Mouse (Mus musculus) left cerebral cortex, adult 18-20 months (tissue): ENCODE data around the gene Defb26. TPM values are rescaled to one million over a fixed set of nuclear protein-coding genes. Genes with fewer than 3 reads are reported as not detected.

Experiments used
- DNase-seq, 2 experiments: peaks; one replicate each; pipeline ENCODE4 v3.0.0; 2021 to 2022; ENCODE audit warnings: low spot score in 2 of 2, mixed read lengths in 1 of 2
- long read RNA-seq, 2 experiments: library from polyadenylated mRNA; stranded (forward); transcript quantifications; one replicate each; pipeline ENCODE4 v2.0.0; 2021
- total RNA-seq, 2 experiments: library from RNA; stranded (reverse); gene quantifications; 2 replicates each; pipeline ENCODE4 v1.2.3; 2021

Defb26 gene
- not detected for total RNA-seq
- long read RNA-seq, experiment 1: 0 reads
- long read RNA-seq, experiment 2: 0 reads

DNA sequence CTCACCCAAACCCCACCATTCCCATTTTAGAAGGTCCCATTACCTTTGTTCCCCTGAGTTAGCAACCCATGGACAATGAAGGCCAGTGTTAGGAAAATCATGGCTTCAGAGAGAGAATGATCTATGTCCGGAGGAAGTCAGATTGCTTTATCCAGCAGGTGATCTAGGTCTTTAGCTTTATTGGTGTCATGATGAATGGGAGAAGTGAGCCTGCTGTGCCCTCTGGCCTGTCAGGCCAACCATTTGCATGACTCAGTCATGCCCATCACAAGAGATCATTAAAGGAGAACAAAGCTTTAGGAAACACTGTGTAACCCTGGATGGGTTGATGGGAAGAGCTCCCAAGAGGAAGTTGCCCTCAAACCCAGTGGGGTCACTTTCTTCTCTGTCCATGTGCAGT, at the start of gene Defb26:
Gene Defb26 (minus strand): TSS at position 101 of the 400 bp plus-strand sequence.
- DNase-seq: no peak

DNA sequence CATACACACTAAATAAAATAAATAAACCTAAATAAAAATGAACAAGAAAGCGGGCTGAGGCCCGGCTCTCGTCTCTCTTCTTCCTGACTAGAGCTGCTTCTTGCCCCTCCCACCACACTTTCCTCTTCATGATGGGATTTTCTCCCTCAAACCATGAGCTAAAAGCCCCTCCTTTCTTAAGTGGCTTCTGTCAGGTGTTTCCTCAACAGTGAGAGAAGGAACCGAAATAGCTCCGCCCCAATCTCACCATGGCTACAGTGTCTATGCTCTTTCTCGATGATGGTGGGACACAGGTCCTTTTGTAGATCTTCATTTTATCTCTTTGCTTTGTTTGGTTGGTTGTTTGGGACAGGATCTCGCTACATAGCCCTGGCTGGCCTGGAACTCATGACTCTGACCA, 45.2 kb upstream of the Defb26 start:
- DNase-seq: no peak

DNA sequence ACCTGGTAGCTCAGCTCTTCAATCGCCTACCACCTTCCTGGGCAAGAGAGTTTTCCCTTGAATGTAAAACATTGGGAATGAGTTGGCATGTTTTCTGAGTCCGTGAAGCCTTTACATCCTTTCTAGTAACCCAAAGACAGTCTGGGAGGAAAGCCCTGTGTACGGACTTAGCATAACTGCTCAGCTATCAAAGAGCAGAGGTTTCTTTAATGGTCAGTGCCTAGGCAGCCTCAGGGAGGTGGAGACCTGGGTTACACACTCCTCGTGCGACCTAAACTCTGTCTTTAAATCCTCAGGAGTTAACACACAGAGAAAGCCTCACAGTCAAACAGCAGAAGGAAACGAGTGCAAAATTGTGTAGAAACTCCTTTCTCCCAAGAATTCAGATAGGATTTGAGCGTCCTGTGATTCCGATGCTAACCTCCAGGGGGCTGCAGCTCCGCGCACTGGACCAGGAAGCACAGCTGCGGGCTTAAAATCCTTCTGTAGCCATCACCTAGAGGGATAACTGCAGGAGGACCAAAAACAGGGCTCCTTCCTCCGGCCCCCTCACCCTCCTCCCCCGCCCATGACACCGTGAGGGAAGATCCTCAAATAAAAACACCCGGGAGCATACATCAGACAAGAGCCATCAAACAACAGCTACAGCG, 42.4 kb upstream of the Defb26 start:
- DNase-seq: peak; percentile 75 to 78

DNA sequence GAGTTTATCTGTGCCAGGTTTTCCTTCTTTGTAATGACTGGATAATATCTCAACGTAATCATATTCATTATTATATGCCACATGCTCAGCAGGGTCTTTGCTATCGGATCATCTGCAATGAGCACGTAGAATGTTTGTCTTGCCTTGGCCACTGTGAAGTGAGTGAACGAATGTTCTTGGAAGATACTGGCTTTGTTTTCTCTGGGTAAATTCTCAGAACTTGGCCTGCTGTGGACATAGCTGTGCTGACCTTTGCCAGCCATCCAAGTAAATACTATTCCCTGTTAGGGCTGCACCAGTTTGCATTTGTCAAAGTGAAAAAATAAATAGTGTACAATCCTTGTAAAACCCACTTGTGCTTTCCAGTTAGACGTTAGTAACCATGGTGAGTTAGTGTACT, 36.6 kb upstream of the Defb26 start:
- no peak for DNase-seq

DNA sequence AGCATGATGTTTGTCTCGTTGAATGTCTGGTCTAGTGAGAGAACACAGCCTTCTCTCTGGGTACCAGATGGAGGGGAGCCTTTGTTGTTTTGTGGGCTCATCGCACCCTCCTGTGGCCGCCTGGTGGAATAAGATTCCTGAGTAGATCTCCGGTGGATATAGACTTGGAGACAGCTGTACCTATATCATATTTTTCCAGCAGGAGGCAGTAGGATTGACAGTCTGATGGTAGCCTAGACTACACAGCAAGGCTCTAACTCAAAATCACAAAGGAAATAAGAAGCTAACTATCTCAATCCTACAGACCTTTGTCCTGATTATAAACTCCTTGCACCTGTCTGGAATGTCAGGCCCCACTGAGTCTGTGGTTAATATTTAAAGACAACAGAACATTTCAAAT, 33.2 kb upstream of the Defb26 start:
- peak; percentile 47 to 69 for DNase-seq

DNA sequence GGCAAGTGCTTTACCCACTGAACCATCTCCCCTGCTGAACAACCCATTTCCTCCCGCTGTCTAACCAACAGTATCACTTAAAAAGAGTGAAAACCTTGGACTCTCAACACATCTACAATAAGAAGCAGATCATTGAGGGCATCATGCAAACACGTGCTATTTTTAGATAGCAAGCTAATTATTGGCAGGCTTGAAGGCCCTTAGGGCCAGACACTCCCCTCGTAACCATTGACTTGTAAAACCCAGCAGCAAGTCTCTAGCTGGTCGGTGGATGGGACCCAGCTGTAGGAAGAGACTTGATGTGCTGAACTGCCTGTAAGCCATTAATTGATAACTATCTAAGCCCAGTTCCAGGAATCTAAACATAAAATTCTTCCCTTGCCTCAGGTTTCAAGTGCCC, 32.0 kb upstream of the Defb26 start:
- DNase-seq: no peak

DNA sequence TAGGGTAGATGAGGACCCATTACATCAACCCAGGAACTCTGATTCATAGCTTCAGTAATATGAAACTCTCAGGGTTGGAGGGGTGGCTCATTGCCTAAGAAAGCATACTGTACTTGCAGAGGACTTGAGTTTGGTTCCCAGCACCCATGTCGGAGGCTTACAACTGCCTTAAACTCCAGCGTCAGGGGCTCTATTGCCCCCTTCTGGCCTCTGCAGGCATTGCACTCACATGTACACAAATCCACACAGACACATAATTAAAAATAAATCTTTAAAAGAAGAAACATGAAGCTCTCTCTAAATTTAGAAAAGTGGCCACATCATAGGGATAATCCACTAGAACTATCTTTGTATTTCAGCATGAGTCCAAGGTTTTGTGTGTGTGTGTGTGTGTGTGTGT, 31.4 kb upstream of the Defb26 start:
- no peak for DNase-seq

DNA sequence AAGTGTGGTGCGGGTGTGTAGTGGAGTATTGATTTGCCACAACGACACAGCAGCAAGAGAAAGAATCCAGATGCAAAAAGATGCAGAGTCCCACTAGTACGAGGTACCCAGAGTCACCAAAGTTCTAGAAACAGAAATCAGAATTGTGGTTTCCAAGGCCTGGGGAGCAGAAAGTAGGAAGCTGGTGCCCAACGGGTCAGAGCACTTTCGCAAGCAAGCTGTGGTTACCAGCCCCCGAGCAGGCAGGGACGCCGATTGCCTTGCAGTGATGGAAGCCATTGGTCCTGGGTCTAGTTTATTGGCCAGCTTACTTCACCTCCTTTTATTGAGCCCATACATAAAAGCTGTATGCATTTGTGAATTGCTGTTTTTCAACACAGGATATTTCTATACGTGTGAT, 30.5 kb upstream of the Defb26 start:
- DNase-seq: no peak

DNA sequence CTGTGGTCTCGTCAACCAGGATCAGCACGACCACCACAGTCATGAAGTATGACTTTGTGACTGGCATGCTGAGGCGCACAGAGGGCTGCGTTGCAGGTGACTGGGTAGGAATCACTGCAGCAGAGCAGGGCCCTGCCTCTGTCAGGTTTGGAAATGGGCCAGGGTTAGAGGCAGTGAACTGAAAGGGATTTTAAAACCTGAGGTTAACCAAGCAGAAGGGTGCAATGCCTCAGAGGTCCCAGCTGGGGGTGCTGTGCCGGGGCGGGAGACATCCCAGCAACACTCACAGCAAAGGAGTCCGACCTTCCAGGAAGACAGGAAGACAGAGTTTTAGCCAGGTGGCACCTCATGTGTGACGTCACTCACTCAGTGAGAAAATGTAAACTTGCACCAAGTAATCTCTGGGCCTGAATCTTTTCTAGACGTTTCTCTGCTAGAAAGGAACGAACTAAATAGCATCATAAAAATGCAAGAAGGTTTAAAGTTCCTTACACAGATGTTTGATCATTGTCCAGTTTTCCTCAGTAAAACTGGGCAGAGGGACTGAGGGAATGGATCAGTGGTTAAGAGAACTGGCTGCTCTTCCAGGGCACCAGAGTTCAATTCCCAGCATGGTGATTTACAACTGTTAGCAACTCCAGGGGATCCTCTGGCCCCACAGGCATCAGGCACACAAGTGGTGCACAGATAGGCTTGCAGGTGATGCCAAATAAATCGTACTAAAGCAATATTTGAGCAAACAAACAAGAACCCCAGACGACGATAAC, 28.6 kb upstream of the Defb26 start, which contains the start of gene Defb29:
Gene Defb29 (minus strand): TSS at position 155 of the 767 bp plus-strand sequence.
- no peak for DNase-seq

DNA sequence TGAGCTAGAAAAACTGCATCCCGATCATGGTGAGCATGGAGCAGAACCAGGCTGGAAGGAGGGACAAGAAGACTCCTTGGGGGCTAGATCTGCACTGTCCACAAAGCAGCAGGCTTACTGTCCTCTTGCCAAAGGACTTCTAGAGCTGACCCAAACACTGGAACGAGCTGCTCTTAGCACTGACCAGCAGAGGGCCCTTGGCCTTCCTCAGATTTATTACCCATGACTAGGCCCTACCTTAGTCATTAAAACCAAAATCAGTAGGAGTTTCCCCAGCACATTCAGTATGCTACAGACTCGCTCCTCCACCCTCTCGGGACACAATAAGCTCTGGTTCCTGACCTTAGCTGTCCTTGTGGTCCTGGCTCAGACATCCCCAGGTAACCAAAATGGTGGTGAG, 6.5 kb upstream of the Defb26 start, which contains the start of gene Defb28:
Gene Defb28 (plus strand): TSS at position 275 of the 400 bp plus-strand sequence.
- no peak for DNase-seq

DNA sequence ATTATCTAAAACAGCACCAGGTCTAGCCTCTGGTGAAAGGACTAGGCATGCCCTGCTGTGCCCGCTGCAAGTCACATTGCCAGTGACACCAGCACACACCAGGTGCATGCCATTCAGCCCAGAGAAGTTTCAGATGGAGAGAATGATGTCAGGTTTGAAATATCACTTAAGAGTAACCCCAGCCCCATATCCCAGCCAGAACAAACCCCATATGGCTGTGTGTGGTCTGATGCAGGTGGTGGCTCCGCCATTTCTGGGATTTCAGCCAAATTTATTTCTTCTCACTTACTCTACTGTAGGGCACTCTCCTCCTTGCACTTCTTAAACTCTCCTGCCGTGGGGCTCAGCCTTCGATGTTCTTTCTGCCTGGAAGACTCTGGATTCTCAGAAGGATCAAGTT, 4.6 kb upstream of the Defb26 start:
- no peak for DNase-seq

DNA sequence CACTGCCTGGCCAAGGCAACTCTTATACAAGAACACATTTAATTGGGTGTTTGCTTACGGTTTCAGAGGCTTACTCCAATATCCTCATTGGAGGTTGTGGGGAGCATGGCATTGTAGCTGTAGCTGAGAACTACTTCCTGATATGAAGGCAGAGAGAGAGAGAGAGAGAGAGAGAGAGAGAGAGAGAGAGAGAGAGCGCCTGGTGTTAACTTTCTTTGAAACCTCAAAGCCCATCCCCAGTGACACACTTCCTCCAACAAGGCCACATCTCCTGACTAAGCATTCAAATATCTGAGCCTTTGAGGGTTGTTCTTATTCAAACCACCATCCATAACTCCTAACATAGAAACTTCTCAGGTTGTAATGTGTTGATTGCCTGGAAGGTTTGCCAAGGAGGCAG, 7.5 kb downstream of the Defb26 start:
- DNase-seq: no peak

DNA sequence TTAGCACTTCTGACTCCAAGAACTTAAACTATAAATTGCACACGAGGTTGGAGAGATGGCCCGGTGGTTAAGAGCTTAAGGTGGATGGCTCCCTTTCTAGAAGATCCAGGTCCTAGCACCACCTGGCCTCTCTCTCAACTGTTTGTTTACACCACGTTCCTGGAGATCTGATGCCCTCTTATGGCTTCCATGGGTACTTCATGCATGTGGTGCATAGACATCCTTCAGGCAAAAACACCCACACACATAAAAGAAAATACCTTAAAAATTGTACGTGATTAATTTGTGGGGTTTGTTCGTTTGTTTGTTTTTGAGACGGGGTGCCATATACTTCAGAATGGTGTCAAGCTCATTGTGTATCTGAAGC, 10.6 kb downstream of the Defb26 start:
- DNase-seq: no peak

DNA sequence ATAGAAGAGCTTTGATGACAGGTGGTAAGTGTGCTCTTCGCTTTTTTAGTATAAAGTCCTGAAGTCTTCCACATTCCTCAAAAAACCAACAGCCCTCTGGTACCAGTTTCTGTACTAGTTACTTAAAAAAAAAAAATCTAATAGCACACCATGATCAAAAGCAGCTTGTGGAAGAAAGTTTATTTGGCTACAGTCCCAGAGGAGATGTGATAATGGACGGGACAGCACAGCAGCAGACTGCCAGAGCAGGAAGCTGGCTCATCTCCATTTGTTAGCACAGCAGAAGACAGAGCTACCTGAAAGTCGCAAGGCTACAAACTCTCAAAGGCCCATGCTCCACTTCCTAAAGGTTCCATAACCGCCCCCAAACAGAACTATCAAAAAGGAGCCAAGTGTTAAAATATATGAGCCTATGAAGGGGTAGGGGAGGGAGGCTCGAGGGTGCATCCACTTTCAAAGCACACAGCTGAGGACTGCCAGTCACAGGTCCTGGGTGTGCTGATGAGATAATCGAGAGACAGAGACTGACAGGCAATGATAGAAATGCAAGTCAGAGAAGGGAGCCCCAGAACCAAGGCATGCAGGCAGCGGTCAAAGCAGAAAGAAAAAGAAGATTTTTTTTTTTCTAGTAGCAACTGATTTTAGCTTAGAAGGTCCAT, 11.2 kb downstream of the Defb26 start:
- DNase-seq: no peak

DNA sequence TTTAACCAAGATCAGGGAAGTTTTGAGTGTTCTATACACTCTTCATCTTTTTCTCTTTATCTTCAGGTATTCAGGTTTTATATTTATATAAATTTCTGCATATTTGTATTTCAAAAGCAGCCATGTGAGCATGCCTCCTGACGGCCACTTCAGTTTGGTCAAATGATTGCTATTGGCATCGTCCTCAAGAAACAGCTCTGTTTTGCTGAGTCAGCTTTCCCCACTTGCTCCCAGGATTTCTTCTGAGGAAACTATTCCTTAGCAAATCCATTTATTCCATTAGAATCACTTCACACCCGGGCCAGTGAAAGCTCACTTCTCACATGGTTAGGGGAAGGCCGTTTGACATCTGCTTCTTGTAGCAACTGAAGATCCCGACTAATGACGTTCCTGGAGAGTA, 13.5 kb downstream of the Defb26 start:
- DNase-seq: no peak

DNA sequence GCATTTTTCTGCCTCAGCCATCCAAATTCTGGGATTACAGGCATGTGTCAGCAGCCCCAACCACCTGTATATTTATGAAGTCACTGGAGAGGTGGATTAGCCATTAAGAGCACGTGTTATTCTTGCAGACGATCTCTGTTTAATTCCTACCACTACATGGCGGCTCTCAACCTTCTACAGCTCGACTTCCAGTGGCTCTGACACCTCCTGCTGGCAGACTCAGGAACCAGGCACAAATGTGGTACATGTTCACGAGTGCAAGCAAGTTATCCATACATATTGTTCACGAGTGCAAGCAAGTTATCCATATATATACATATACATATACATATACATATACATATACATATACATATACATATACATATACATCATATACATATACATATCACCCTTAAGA, 18.3 kb downstream of the Defb26 start:
- no peak for DNase-seq

DNA sequence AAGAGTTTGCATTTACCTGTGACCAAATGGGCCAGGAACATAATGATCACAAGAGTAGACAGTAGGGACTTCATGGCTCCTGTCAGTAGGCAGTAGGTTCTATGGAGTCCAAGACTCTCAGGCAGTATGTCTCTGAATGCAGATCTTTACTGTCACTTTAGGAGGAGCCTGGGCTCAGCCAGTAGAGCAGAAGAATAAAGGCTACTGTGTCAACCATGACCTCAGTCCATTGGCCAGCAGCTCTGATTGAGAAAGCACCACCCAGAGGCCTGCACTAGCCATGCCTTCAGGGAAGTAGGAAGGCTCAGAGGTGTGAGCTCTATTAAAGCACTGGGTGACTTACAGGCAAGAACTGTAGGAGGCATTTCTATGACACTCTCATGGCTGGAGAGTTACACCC, 21.5 kb downstream of the Defb26 start, which contains the start of gene Defb22:
Gene Defb22 (minus strand): TSS at position 101 of the 400 bp plus-strand sequence.
- no peak for DNase-seq

DNA sequence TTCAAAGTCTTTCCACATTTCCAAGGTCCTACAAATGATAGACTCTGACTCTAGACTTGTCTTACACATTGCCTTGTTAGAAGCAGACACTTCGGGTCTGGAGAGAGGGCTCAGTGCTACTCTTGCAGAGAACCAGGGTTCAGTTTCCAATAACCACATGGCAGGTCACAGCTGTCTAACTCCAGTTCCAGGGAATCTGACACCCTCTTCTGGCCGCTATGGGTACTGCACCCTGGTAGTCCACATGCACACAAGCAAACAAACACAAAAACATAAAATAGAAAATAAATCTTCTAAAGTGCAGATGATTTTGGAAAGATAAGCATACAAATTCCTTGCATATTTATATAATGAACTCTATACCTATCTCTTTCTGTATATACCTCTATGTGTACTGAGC, 24.5 kb downstream of the Defb26 start:
- no peak for DNase-seq

DNA sequence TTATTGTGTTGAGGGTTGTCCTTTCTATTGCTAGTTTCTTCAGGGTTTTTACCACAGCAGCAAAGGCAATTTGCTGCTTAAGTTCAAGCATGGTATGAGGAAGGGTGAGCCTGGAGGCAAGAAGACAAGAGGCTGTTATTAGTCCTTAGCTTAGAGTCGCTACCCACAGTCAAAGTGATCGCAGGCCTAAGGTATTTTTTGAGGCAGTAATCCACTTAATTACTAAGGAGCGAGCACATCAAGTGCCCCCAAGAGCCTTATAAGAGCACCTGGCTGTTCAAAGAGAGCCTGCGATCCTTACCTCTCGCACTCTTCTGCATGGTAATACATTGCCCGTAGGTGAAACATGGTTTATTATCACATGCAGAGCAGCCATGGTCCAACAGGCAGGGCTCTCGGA, 29.8 kb downstream of the Defb26 start:
- DNase-seq: no peak

DNA sequence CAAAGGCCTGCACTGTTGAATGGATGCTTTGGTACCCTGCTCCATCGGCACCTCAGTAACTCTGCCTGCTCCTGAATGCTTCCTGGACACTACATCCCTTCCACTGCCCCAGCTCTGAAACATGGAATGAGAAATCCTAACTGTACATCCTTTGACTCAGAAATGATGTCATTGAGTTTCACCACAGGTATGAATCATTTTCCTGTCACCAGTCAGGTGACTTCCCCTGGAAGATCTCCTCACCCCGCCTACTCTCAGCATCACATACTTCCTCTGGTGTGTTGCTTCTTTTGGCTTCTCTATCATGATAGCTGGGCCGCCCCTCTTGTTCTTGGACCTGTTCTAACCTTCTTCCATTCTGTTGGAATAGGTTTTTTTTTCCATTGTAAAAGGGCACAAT, 30.6 kb downstream of the Defb26 start:
- DNase-seq: no peak

DNA sequence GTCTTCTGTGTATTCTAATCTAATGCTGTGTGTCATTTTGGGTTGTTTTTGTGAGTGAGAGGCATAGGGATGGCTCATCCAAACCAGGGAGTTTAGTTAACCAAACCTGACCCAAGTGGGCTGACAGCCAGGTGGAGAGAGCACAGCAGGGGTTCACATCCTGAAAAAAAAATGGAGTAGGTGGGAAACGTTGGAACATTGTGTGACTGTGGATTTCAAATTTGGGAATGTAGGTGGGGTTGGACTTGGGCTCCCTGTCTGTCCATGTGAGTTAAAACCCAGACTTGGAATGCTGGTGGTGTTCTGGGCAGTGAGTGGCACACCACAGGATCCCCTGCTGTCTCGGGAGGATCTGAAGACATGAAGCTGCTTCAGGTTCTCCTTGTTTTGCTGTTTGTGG, 34.7 kb downstream of the Defb26 start, which contains the start of gene Defb20:
Gene Defb20 (plus strand): TSS at position 301 of the 400 bp plus-strand sequence.
- DNase-seq: no peak

DNA sequence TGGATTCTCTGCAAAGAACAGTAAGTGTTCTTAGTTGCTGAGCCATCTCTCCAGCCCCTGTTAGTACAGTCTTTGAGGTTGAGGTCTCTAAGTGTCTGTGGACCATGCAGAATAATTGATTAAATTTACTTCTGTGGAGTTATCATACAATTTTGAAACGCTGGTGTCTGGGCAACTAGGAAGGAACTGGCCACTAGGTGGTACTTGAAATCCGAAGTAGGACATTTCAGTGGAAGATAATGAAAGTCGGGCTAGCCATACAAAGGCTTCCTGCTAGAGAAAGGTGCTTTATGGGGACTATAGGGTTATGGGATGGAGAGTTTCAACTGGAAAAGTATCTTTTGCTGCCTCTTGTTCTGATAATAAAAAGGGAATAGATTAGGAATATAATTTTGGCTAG, 39.1 kb downstream of the Defb26 start:
- DNase-seq: no peak
